14 mouse cellular contexts compared by ENCODE assay signal in the genomic region with DNA sequence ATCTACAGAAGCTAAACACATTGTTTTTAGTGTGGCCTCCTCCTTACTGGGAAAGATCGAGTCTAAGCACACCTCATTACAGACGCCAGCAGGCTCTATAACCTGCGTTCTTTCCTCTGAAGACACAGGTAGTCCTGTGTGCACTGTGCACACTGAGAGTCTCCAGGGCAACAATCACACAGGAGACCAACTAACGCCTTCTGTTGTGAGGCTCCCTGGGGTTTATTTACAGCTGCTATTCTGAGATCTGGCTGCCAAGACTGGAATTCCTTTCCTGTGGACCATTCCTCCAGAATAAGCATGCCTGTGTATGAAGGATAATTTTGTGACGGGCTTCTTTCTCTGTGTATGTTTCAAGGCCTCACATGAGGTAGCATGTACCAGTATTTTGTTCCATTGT. TPM values are rescaled to one million over a fixed set of nuclear protein-coding genes. Genes with fewer than 3 reads are reported as not detected.
A peak's percentile ranks its signal among the peaks of the same experiment; 100 is the strongest.
DNase-seq lines count a peak whose midpoint lies in the region; ATAC-seq and TF ChIP-seq lines count a peak whose summit lies in the region.
"Had no signal": no experiment of that assay in that cellular context is flagged by ENCODE, and none has a peak within 500 bp of the region (broad histone marks: within the 10 kb centered on the region; RNA-seq: fewer than 3 reads in every experiment).

No protein-coding gene starts in this region.

- no peaks in the 10 kb centered on the region for H3K9me3 ChIP-seq in lung, embryonic 15.5 days
- H3K9me3 ChIP-seq in heart, embryonic 15.5 days (replicated peaks): no peaks in the 10 kb centered on the region
- H3K9me3 ChIP-seq: embryonic facial prominence, embryonic 13.5 days; liver, embryonic 13.5 days had no signal

- no peak overlapping the region for H3ac ChIP-seq in myocyte (ENCODE audit: control insufficient read depth, insufficient read length)

- H3K79me2 ChIP-seq in myocyte (ENCODE audit: control insufficient read depth, insufficient read depth): peaks cover 3% of the 10 kb centered on the region

- 40% methylated on average over 5 of the region's 5 CpGs for WGBS in lung, embryonic 15.5 days
- WGBS in heart, embryonic 15.5 days: 20% methylated on average over 5 of the region's 5 CpGs

- no peak for DNase-seq in frontal cortex, postnatal 10 days (ENCODE audit: low spot score in 2 of 2)
- DNase-seq in lung, postnatal 14 days: no peak
- no peak for DNase-seq in embryo, embryonic 10 days (ENCODE audit: low spot score)
- DNase-seq in thymus, postnatal 4 days: no peak
- DNase-seq: adrenal gland, adult 8-10 months; cerebellum, adult 11-12 months; layer of hippocampus, adult 9-11 months; liver, embryonic 13.5 days; thymus, postnatal 25 days had no signal

- peak; percentile 16; the same call in 1 of the 2 replicates for ATAC-seq in frontal cortex, adult (ENCODE audit: low TSS enrichment)
- ATAC-seq in lung, embryonic 15.5 days (ENCODE audit: borderline replicate concordance, extremely low read depth, low FRiP score, low TSS enrichment): no peak
- ATAC-seq in heart, embryonic 15.5 days (replicated peaks; ENCODE audit: insufficient number of reproducible peaks, insufficient read depth, low FRiP score, low read depth): peak; percentile 84

- H3K4me3 ChIP-seq in lung, embryonic 15.5 days: no peak overlapping the region
- 0 out of 2 replicates have a peak overlapping the region, but pooled peaks have one; percentile 4 for H3K4me3 ChIP-seq in heart, embryonic 15.5 days
- H3K4me3 ChIP-seq in myocyte: no peak overlapping the region
- H3K4me3 ChIP-seq: embryonic facial prominence, embryonic 13.5 days; liver, embryonic 13.5 days had no signal

- no peak overlapping the region for H3K4me2 ChIP-seq in lung, embryonic 15.5 days
- H3K4me2 ChIP-seq in heart, embryonic 15.5 days: peak overlapping the region; percentile 42
- H3K4me2 ChIP-seq in myocyte (ENCODE audit: low read depth): peak overlapping the region; percentile 35
- H3K4me2 ChIP-seq: embryonic facial prominence, embryonic 13.5 days; liver, embryonic 13.5 days had no signal

- peaks cover 16% of the 10 kb centered on the region for H3K4me1 ChIP-seq in lung, embryonic 15.5 days
- H3K4me1 ChIP-seq in heart, embryonic 15.5 days (replicated peaks): peaks cover 18% of the 10 kb centered on the region

- TF ChIP-seq POLR2A in myocyte (IDR thresholded peaks at IDR 0.05; ENCODE audit: insufficient read length, low read depth): no peak

- no peaks in the 10 kb centered on the region for H3K27me3 ChIP-seq in lung, embryonic 15.5 days
- no peaks in the 10 kb centered on the region for H3K27me3 ChIP-seq in heart, embryonic 15.5 days
- no peaks in the 10 kb centered on the region for H3K27me3 ChIP-seq in myocyte (ENCODE audit: control insufficient read depth, insufficient read depth, insufficient read length)
- H3K27me3 ChIP-seq: embryonic facial prominence, embryonic 13.5 days; liver, embryonic 13.5 days had no signal

- 0 out of 2 replicates have a peak overlapping the region, but pooled peaks have one; percentile 6 for H3K27ac ChIP-seq in lung, embryonic 15.5 days
- H3K27ac ChIP-seq in heart, embryonic 15.5 days: peak overlapping the region; percentile 85
- H3K27ac ChIP-seq: embryonic facial prominence, embryonic 13.5 days; liver, embryonic 13.5 days had no signal

- no peaks in the 10 kb centered on the region for H3K36me3 ChIP-seq in lung, embryonic 15.5 days
- H3K36me3 ChIP-seq in heart, embryonic 15.5 days: no peaks in the 10 kb centered on the region
- H3K36me3 ChIP-seq in myocyte (ENCODE audit: control insufficient read depth, insufficient read depth): no peaks in the 10 kb centered on the region
- H3K36me3 ChIP-seq: embryonic facial prominence, embryonic 13.5 days; liver, embryonic 13.5 days had no signal

- H3K9ac ChIP-seq in lung, embryonic 15.5 days: no peak overlapping the region
- H3K9ac ChIP-seq in heart, embryonic 15.5 days: no peak overlapping the region
- H3K9ac ChIP-seq: embryonic facial prominence, embryonic 13.5 days; liver, embryonic 13.5 days had no signal

TF ChIP-seq in myocyte, 11 proteins besides CTCF, POLR2A, EP300 and RAD21:
- no peak for TF ChIP-seq MYOD1 (IDR thresholded peaks at IDR 0.05; ENCODE audit: control insufficient read depth in 1 of 3, insufficient read length in 2 of 3, low read depth in 2 of 3)

RNA-seq across cellular contexts. Expression of gene Ppp2r3a, which starts 51.0 kb away (rescaled TPM):
- polyA plus RNA-seq in lung, embryonic 15.5 days (2015; fragmentation: Nextera tagmentation; extraction: Ambion mirVana): 11.0 and 12.2 TPM in 2 replicates
- 75.1 and 84.7 TPM in 2 replicates for polyA plus RNA-seq in heart, embryonic 15.5 days (2015; fragmentation: Nextera tagmentation; extraction: Ambion mirVana)
- 6.0 TPM for polyA plus RNA-seq in myocyte (2012; fragmentation: generic; extraction: Trizol)
